Mouse (Mus musculus): ENCODE measurements around the gene Sar1a.
A peak's percentile ranks its signal among the peaks of the same experiment; 100 is the strongest.

Sar1a gene

GRCm38 (mm10) chr10:61689405-61689804 lies 9.3 kb downstream of the Sar1a start:
- DNase-seq: no peak

- DNase-seq: no peak
Observed at GRCm38 (mm10) chr10:61693563-61693962, 13.5 kb downstream of the Sar1a start.

GRCm38 (mm10) chr10:61694870-61695670 lies 15.0 kb downstream of the Sar1a start, which contains the start of gene Tysnd1:
Gene Tysnd1, plus strand, starts transcription at chr10:61695514.
- DNase-seq: peak; percentile 98

GRCm38 (mm10) chr10:61695703-61696559 lies 15.8 kb downstream of the Sar1a start:
- no peak for DNase-seq

- DNase-seq: no peak
Observed at GRCm38 (mm10) chr10:61696560-61696823, 16.4 kb downstream of the Sar1a start.

- DNase-seq: no peak
Observed at GRCm38 (mm10) chr10:61697028-61697427, 16.9 kb downstream of the Sar1a start.

- no peak for DNase-seq
Observed at GRCm38 (mm10) chr10:61704663-61705062, 24.6 kb downstream of the Sar1a start.

GRCm38 (mm10) chr10:61706412-61707375 lies 26.6 kb downstream of the Sar1a start:
- no peak for DNase-seq

GRCm38 (mm10) chr10:61713601-61714000 lies 33.5 kb downstream of the Sar1a start:
- DNase-seq: no peak

GRCm38 (mm10) chr10:61714146-61714545 lies 34.0 kb downstream of the Sar1a start:
- DNase-seq: no peak

GRCm38 (mm10) chr10:61714771-61715461 lies 34.8 kb downstream of the Sar1a start, which contains the start of gene Aifm2:
Gene Aifm2, plus strand, starts transcription at chr10:61715263.
- peak; percentile 68 for DNase-seq

GRCm38 (mm10) chr10:61715462-61715837 lies 35.4 kb downstream of the Sar1a start:
- DNase-seq: no peak

- DNase-seq: no peak
Observed at GRCm38 (mm10) chr10:61715996-61716864, 36.1 kb downstream of the Sar1a start.

GRCm38 (mm10) chr10:61717406-61718296 lies 37.6 kb downstream of the Sar1a start:
- no peak for DNase-seq

- no peak for DNase-seq
Observed at GRCm38 (mm10) chr10:61720331-61720730, 40.2 kb downstream of the Sar1a start.

GRCm38 (mm10) chr10:61722215-61722614 lies 42.1 kb downstream of the Sar1a start:
- no peak for DNase-seq

GRCm38 (mm10) chr10:61723271-61723670 lies 43.2 kb downstream of the Sar1a start:
- no peak for DNase-seq

GRCm38 (mm10) chr10:61729181-61729580 lies 49.1 kb downstream of the Sar1a start:
- DNase-seq: no peak

GRCm38 (mm10) chr10:61730171-61730570 lies 50.1 kb downstream of the Sar1a start:
- DNase-seq: no peak

GRCm38 (mm10) chr10:61734377-61734776 lies 54.3 kb downstream of the Sar1a start:
- DNase-seq: peak; percentile 39

All from lung, postnatal 14 days (tissue).